Mouse (Mus musculus) G1E (cell line): Measurements from ENCODE around the gene Cyth1. TPM values are rescaled to one million over a fixed set of nuclear protein-coding genes. Genes with fewer than 3 reads are reported as not detected.

Experiments used
- ATAC-seq: 2 replicates; pipeline ENCODE4 v1.8.0; 2016; ENCODE audit warnings: mild to moderate bottlenecking; ENCODE audit not compliant: insufficient number of reproducible peaks, poor library complexity, low FRiP score, severe bottlenecking; ENCODE audit errors: extremely low read depth
- DNase-seq: peaks from one replicate; pipeline ENCODE4 v3.0.0; 2012; ENCODE audit warnings: low spot score
- H3K27me3 ChIP-seq: 2 replicates; pipeline ENCODE4 v1.6.1; 2012; ENCODE audit warnings: mild to moderate bottlenecking, low read length, inconsistent platforms; ENCODE audit not compliant: insufficient read depth
- H3K36me3 ChIP-seq: replicated peaks from 2 replicates; pipeline ENCODE3; 2012; ENCODE audit warnings: mild to moderate bottlenecking, inconsistent platforms
- H3K4me1 ChIP-seq: 2 replicates; pipeline ENCODE4 v1.6.1; 2012; ENCODE audit warnings: low read depth, low read length, inconsistent platforms, mixed read lengths; ENCODE audit not compliant: insufficient read depth
- H3K4me3 ChIP-seq: 2 replicates; pipeline ENCODE4 v1.5.1; 2012; ENCODE audit warnings: low read depth, mild to moderate bottlenecking, inconsistent platforms, low read length, moderate library complexity, mixed read lengths
- H3K9me3 ChIP-seq: replicated peaks from 2 replicates; pipeline ENCODE4 v1.6.1; 2012; ENCODE audit warnings: inconsistent platforms
- CTCF ChIP-seq: IDR thresholded peaks from 2 replicates; pipeline ENCODE4 v1.5.1; 2012; ENCODE audit warnings: low read depth, low read length, inconsistent platforms, mixed read lengths
- GATA1 ChIP-seq: IDR thresholded peaks from 2 replicates; pipeline ENCODE4 v1.6.1; 2012; ENCODE audit warnings: borderline replicate concordance, low read length, inconsistent platforms, mixed read lengths
- GATA2 ChIP-seq: IDR thresholded peaks from 2 replicates; pipeline ENCODE4 v1.6.1; 2012; ENCODE audit warnings: low read depth, low read length, inconsistent platforms, borderline replicate concordance
- POLR2AphosphoS5 ChIP-seq: IDR thresholded peaks from 2 replicates; pipeline ENCODE4 v1.6.1; 2012; ENCODE audit warnings: low read depth, low read length, inconsistent platforms; ENCODE audit not compliant: insufficient replicate concordance
- TAL1 ChIP-seq: conservative IDR thresholded peaks from 2 replicates; pipeline ENCODE4 v1.6.1; 2012; ENCODE audit warnings: low read depth, low read length, inconsistent platforms, mixed read lengths
- polyA plus RNA-seq: library from polyadenylated mRNA; stranded (reverse); fragments of >175 nt; gene quantifications from 2 replicates; pipeline ENCODE4 v1.2.3, GENCODE M21; 2012
- total RNA-seq, 2 experiments: library from RNA; stranded (forward) in 1 of 2; stranded (reverse) in 1 of 2; fragments of 200-1000 nt in 1 of 2; fragments of >200 nt in 1 of 2; fragmentation: Nextera tagmentation in 1 of 2; gene quantifications; 2 replicates each; pipeline ENCODE4 v1.2.3; 2014 to 2017

Gene Cyth1
- total and polyA plus RNA-seq, 3 experiments, result 3.1 to 7.1 (median 4.0) TPM

DNA sequence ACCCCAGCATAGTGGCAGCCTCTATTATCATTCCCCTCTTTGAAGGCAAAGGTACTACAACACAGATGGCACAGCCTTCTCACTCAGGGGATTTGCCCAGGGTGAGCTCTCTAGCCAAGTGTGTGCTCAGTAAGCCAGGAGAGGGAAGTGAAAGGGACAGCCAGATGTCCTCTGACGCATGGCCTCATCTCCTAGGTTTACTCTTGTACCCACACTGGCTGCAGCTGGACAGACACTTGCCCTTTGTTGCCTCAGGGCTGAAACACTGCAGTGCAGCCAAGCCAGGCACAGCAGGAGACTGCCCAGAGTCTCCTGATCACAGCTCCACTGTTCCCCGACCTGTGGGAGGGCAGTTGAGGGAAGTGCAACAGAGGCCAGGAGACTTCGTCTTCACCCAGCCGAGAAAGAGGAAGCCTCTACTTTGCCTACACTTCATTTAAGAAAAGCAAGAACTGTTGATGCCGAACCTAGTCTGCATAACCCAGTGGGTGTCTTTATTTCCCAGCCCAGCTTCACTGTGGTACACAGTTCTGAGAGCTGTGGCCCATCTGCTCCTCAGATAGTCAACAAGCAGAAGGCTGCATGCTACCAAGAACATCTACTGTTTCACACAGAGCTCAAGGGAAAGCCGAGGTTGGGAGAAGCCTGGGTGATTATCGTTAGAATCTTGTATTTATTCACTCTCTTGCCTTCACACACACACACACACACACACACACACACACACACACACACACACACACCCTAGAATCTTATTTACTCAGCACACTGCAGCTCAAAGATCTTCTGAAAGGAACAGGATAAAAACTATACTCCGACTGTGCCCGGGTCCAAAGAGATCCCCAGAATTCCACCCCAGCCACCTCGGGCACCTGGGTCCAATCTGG is 36.4 kb downstream of the Cyth1 start:
- Histone ChIP-seq H3K36me3 (no peaks in the 10 kb centered on the region), H3K27me3 (peaks cover 33% of the 10 kb centered on the region), H3K4me1 (0 out of 2 replicates have a peak, but pooled peaks cover 6% of the 10 kb centered on the region), H3K9me3 (no peaks in the 10 kb centered on the region), H3K4me3 (no peak overlapping the region)
- TF ChIP-seq POLR2AphosphoS5 (no peak), TAL1 (no peak), GATA2 (no peak), CTCF (no peak), GATA1 (no peak)
- DNase-seq (no peak), ATAC-seq (no peak; the same call in 1 of the 2 replicates)

DNA sequence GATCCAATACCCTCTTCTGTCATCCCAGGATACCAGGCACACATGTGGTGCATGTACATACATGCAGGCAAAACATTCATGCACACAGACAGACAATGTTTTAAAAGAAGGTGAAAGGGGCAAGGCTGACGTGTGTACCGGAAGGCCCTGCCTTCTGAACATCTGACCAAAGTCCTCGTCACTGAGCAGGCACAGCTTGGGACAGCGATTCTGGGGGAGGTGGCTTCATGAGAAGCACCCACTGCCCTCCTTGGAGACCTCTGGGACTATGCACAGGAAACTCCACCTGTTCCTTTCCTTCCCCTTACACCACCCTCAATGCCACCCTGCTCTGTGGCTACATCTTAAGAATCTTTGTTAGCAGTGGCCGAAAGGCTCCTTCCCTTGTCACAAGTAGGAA is 37.4 kb downstream of the Cyth1 start:
- H3K36me3 ChIP-seq, result no peaks in the 10 kb centered on the region
- DNase-seq (no peak), ATAC-seq (no peak)

DNA sequence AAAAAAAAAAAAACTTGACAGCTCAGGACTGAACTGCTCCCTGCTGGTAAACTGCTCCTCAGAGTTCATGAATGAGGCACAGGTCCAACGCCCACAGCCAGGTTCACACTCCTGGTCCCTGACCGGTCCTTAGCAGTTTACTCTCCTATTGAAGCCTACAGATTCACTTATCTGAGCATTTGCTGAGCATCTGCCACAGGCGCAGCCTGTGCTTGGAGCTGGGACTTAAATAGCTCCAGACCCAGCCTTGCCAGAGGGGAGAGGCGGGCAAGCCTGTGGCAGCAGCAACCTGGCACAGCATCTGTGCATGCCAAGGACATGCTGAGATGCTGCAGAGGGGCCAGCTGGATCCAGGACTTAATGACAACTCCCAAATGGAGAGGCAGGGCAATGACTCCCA is 38.3 kb downstream of the Cyth1 start:
- no peak for TF ChIP-seq CTCF
- TF ChIP-seq TAL1, result no peak
- TF ChIP-seq GATA1, result no peak
- TF ChIP-seq GATA2, result no peak
- TF ChIP-seq POLR2AphosphoS5, result no peak
- no peak for ATAC-seq
- Histone ChIP-seq H3K4me3 (no peak overlapping the region), H3K9me3 (no peaks in the 10 kb centered on the region), H3K27me3 (peaks cover 21% of the 10 kb centered on the region), H3K4me1 (0 out of 2 replicates have a peak, but pooled peaks cover 6% of the 10 kb centered on the region), H3K36me3 (no peaks in the 10 kb centered on the region)
- no peak for DNase-seq

More for the DNA sequence above, 37.4 kb downstream of the Cyth1 start:
- Histone ChIP-seq H3K4me1 (0 out of 2 replicates have a peak, but pooled peaks cover 6% of the 10 kb centered on the region), H3K9me3 (no peaks in the 10 kb centered on the region), H3K4me3 (no peak overlapping the region), H3K27me3 (peaks cover 25% of the 10 kb centered on the region)
- TF ChIP-seq GATA2 (no peak), GATA1 (no peak), CTCF (no peak), POLR2AphosphoS5 (no peak)

DNA sequence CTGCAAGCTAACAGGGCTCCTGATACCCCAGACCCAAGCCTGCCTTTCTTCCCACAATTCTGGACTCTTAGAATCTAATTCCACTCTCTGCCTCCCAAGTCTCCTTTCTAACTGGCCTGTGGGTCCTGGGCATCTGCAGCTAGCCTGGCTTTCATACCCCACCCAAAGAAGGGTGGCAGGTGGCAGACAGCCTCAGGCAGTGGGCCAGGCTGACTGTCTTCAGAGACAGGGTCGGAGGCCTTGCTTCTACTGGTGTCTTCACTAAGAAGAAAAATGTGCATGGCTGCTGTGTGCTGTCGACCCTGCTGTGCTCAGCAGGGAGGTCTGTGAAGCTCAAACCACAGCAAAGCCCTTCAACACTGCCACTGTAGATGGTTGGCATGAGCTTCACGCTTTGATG is 39.0 kb downstream of the Cyth1 start:
- no peak for DNase-seq
- no peak overlapping the region for H3K4me3 ChIP-seq

DNA sequence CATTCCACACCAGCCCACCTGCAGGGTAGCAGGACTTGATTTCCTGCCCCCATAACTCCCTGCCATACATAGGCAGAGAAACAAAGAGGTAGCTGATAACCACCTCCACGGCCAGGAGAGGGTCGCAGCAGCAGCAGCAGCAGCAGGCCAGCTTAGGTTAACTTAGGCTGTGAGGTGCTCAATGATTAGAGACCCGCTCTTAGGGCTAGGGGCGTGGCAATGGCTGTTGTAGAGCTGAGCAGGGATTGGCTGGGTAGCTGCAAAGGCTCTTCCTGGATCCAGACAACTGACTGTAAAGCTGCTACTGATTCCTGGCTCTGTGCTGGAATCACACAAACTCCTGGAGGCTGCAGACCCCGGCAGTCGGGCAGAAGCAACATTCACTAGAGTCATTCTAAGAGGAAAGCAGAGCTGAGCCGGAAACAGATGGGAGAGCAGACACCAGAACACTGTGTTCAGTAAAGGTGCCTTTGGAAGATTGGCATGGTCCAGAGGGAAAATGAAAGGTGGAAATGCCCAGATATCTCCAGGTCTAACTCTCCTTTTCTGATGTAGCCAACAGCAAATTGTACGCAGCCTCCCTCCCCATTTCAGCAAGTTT is 39.6 kb downstream of the Cyth1 start:
- Histone ChIP-seq H3K36me3 (no peaks in the 10 kb centered on the region), H3K4me1 (0 out of 2 replicates have a peak, but pooled peaks cover 6% of the 10 kb centered on the region), H3K27me3 (peaks cover 19% of the 10 kb centered on the region), H3K9me3 (no peaks in the 10 kb centered on the region), H3K4me3 (no peak overlapping the region)
- no peak for DNase-seq
- TF ChIP-seq GATA2 (no peak), TAL1 (no peak), GATA1 (no peak), CTCF (no peak), POLR2AphosphoS5 (no peak)
- ATAC-seq, result no peak

More for the DNA sequence above, 39.0 kb downstream of the Cyth1 start:
- ATAC-seq, result no peak
- Histone ChIP-seq H3K36me3 (no peaks in the 10 kb centered on the region), H3K27me3 (peaks cover 19% of the 10 kb centered on the region), H3K9me3 (no peaks in the 10 kb centered on the region), H3K4me1 (0 out of 2 replicates have a peak, but pooled peaks cover 6% of the 10 kb centered on the region)
- TF ChIP-seq TAL1 (no peak), GATA1 (no peak), GATA2 (no peak), POLR2AphosphoS5 (no peak), CTCF (no peak)
